Mouse (Mus musculus): ENCODE data around the gene Clasrp. TPM values are rescaled to one million over a fixed set of nuclear protein-coding genes. Genes with fewer than 3 reads are reported as not detected.

Clasrp gene
- total RNA-seq (2014; fragmentation: Nextera tagmentation), result 44.9 and 53.1 TPM in 2 replicates
- total RNA-seq (2017), result 33.9 and 48.3 TPM in 2 replicates

DNA sequence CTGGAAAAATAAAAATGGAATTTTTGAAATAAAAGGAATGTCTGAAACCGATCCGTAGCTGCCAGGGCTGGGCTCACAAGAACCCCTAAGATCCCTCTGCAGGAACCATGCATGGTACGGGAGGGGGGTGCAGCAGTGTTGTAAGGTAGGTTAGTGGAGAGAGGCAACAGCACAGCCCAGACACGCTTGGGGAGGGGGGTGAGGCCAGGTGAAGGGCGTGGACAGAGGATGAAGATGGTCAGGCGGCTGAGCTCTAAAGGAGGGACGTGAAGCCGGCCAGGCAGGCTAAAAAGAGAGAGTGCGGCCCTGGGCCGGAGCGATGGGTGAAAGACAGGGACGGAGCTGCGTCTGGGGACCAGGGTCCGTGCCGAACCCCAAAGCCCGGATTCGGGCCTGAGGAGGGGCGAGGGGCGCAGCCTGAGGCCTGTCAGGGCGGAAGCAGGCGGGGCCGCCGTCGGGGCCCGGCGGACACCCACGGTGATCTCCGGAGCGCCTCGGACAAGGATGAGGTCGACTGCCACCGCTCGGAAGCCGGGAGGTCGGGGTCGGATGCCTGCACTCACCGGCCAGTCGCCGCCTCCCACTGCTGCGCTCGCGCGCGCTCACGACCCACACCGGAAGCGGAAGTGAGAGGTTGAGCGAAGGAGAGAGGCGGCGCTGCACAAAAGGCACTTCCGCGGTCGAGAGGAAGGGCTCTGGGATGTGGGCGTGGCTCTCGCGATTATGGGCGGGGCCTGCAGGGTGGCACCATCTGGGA, at the start of gene Clasrp:
TSS of gene Clasrp (minus strand) at position 638 of the 757 bp plus-strand sequence.
- ATAC-seq (replicated peaks; ENCODE audit: low FRiP score, low TSS enrichment, poor library complexity, severe bottlenecking), result peak; percentile 98

DNA sequence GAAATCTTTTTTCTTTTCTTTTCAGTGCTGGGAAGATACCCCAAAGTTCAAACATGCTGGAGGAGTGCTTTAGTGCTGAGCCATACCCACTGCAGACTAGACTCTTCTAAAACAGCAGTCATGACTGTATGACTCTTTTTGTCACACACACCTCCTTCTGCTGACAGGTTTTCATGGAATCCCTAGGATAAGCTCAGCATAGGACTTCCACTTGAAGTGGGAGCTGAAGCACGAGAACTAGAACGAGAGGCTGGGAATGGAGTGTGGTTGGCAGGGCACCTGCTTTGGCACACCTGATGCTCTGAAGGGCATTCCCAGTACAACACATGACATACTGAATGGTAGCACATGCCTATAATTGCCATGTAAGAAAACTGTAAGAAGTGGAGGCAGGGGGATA, 48.3 kb upstream of the Clasrp start:
- no peak for ATAC-seq (replicated peaks; ENCODE audit: low FRiP score, low TSS enrichment, poor library complexity, severe bottlenecking)

DNA sequence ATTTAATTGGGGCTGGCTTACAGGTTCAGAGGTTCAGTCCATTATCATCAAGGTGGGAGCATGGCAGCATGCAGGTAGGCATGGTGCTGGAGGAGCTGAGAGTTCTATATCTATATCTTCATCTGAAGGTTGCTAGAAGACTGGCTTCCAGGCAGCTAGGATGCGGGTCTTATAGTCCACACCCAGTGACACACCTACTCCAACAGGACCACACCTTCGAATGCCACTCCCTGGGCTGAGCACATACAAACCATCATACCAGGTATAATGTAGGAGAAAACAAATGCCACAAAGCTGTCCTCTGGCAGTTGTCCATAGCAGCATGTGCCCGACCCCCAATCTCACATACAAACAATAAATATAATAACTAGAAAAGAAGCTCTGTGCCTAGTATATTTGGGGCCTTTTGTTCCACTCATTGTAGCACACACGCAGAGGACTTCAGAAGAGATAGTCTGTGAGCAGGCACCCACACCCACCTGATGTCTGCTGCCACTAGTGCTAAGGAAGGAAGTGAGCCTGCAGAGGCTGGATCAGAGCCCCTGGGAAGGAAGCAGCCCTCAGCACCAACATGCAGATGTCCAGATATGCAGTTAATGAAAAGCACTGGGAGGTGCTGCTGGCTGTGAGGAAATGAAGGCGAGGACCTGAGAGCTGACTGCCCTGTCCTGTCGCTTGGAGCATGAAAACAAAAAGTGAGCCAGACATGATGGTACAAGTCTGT, 46.9 kb upstream of the Clasrp start:
- ATAC-seq (replicated peaks; ENCODE audit: low FRiP score, low TSS enrichment, poor library complexity, severe bottlenecking), result 0 out of 2 replicates have a peak, but pooled peaks have one; percentile 10

DNA sequence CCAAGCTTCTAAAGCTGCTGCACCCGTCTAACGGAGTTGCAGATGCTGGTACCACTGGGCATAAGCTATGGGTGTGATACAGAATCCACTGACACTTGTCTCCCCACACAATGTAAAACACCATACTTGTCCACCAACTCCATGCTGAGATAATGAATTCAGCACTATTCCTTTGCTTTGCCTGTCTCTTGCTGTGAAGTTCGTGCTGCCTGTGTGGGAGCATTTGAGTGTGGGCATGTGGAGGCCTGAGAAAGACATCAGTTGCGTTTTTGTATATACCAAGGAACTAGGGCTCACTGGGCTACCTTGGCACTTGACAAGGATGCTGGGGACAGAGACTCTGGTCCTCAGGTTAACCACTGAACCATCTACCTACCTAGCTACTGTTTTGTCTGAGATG, 36.9 kb upstream of the Clasrp start:
- ATAC-seq (replicated peaks; ENCODE audit: low FRiP score, low TSS enrichment, poor library complexity, severe bottlenecking), result no peak

DNA sequence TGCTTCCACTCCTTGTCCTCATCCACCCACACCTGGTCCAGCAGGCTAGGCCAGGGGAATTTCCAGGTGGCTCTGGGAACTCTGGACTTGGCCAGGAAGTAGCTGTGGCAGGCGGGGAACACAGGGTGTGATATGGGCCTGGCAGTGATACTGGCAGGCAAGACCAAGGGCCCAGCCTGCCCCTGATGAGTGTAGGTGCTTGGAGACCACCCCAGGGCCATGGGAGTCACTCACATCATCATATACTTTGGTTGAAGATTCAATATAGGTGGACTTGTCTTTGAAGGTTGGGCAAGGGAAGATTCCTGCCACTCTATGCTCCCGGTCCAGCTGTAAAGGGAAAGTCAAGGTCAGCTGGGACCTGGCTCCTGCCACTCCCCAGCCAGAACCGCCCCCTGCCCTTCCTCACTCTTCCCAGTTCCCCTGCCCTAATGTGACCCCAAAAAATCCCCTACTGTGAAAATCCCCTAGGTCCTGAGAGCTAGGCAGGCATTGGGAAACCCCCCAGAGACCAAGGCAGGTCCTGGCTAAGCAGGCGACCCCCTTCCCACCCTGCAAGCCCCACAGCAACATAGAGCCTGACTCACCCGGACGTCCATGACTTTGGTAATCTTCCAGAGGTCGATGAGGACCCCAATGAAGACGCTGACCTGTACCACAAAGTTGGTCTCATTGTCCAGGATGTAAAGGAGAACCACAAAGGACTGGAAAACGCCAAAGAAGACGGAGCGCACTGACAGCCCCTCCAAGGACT, 31.0 kb upstream of the Clasrp start:
- no peak for ATAC-seq (replicated peaks; ENCODE audit: low FRiP score, low TSS enrichment, poor library complexity, severe bottlenecking)

DNA sequence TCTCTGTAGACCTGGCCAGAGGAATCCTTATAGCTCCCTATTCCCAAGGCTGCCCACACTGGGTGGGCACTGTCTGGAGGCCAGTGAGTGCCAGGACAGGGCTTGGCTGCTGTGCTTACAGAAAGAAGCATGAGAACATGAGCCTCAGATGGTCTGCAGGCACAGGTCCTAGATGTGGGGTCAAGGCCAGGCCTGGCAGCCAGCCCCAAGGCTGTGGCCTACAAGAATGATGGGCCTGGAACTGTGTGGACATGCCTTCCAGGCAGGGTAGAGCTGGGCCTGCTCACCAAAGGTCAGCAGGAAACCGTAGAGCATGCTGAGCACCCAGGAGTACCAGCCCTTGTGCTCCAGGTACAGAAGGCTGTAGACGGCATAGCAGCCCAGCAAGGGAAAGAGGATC, 30.3 kb upstream of the Clasrp start:
- ATAC-seq (replicated peaks; ENCODE audit: low FRiP score, low TSS enrichment, poor library complexity, severe bottlenecking), result no peak

DNA sequence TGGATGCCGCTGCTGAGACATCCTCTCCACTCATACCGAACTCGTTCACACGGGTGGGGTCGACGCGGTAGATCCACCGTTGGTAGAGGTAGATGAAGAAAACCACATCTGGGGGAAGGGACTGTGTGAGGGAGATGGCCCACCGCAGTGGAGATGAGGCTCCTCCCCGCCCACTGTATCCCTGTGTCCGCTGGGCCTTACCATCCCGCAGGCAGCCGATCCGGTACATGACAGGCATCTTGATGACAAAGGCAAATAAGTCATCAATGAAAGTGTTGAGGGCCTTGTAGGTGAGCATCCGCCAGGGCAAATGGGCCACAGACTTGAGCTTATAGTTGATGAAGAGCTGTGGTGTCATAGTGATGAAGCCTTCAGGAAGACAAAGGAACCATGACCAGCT, 29.6 kb upstream of the Clasrp start:
- ATAC-seq (replicated peaks; ENCODE audit: low FRiP score, low TSS enrichment, poor library complexity, severe bottlenecking), result no peak

DNA sequence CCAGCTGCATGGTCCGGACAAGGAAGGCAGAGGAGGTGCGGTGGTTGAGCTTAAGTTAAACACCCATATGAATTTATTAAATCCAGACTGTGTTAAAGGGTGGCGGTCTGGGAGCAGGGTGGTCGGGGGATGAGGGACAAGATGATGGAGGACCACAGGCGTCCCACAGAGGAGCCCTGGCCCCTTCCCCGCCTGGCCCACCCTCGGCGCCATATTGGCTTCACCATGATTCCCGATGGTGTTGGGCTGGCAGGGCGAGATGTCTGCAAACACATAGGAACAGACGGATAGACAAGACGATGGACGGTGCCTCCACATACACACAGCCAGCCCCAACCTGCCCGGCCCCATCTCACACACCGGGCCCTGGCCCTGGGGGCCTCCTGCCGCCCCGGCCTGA, 28.9 kb upstream of the Clasrp start:
- ATAC-seq (replicated peaks; ENCODE audit: low FRiP score, low TSS enrichment, poor library complexity, severe bottlenecking), result no peak

DNA sequence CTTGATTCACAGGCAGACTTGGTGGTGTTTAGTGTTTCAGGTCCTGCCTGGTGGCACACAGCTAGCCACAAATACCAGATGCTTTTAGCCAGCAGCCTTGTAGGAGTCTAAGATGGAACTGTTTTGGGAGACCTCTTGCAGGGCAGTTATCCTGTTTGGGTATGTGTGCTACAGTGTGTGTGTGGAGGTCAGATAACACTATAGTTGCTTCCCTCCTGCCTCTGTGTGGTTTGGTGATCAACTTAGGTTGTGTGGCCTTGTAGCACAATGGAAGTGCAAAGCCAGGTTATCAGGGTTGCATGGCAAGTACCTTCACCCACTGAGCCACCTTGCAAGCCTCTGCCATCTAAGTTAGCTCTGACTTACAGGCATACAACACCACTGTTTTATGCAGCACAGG, 28.4 kb upstream of the Clasrp start:
- peak; percentile 59 for ATAC-seq (replicated peaks; ENCODE audit: low FRiP score, low TSS enrichment, poor library complexity, severe bottlenecking)

DNA sequence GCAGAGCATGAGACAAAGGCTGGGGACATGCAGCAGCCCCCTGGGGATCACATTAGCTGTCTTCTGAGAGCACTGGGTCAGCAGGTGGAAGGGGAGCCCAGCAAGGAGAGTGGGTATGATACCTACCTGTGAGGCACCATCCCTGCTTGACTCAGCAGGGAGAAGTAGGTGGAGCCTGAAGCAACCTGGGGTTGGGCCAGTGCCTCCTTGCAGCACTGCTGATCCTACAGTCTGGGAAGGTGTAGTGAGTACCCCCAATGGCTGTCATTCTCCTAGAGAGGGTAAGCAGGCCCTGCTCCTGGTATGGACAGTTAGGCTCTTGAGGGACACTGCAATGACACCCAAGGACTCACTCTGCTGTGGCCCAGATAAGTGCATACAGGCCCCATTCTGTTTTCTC, 28.0 kb upstream of the Clasrp start:
- ATAC-seq (replicated peaks; ENCODE audit: low FRiP score, low TSS enrichment, poor library complexity, severe bottlenecking), result peak; percentile 6

DNA sequence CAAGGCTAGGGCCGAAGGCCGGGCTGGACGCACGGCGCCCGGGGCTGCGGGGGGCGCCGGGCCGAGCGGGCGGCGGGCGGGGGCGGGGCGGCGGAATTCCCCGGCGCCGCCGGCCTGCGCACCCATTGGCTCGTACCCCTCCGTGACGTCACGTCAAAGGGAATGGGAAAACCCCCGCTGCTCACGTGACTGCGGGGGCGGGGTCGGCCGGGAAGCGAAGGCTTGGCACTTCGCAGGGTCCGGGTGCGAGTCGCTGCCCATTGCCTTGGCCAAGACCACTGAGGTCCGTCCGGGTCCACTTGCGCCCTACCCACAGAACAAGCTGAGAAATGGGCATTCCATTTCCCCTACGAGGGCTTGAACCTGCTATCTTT, 25.1 kb upstream of the Clasrp start, which contains the start of gene Relb:
TSS of gene Relb (minus strand) at position 78 of the 374 bp plus-strand sequence.
- ATAC-seq (replicated peaks; ENCODE audit: low FRiP score, low TSS enrichment, poor library complexity, severe bottlenecking), result 0 out of 2 replicates have a peak, but pooled peaks have one; percentile 6

DNA sequence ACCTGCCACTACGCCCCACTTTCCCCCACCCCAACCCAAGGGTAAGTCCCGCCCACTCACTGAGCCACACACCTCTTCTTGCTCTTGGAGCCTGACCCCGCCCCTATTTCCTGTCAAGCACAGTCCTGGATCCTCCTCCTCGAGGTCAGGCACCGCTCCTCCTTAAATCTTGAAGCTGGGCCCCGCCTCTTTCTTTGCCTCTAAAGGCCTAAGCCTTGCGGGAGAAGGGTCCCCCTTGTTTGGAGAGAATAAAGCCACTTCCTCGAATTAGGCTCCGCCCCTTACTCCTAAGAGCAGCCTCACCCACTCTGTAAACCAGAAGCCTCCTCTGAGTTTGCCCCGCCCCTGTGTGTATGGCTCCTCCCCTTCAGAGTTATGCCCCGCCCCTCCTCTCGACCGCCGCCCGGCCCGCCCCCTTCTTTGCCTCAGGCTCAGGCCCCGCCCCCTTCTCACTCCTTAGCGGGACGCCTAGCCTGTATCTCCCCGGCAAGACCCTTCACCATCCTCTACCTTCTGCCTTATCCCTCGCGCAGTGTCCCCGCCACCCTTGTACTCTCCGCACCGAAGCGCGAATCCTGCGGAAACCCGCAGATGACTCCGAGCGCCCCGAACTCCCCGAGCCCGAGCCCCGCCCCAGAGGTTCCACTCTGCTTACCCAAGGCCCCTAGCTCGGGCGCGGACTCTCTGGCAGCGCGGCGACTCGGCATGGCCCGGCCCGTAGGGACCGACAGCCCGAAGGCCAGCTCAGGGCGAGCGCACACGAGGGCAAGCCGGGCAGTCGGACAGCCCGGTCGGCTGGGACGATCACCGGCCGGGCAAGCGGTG, 24.5 kb upstream of the Clasrp start:
- ATAC-seq (replicated peaks; ENCODE audit: low FRiP score, low TSS enrichment, poor library complexity, severe bottlenecking), result peak; percentile 80

DNA sequence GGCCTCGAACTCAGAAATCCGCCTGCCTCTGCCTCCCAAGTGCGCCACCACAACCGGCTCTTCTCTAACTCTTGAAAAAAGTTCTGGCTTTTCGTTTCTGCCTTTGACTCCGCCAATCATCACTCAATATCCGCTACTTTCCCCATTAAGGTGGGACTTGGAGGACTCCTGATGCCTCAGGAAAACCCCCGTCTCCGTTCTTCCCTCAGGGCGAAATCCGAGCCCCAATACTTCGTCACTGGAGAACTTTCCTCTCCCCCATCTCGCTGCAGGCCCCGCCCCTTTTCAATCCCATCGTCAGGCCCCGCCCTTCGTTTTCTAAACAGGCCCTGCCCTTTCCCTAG, 23.9 kb upstream of the Clasrp start:
- no peak for ATAC-seq (replicated peaks; ENCODE audit: low FRiP score, low TSS enrichment, poor library complexity, severe bottlenecking)

DNA sequence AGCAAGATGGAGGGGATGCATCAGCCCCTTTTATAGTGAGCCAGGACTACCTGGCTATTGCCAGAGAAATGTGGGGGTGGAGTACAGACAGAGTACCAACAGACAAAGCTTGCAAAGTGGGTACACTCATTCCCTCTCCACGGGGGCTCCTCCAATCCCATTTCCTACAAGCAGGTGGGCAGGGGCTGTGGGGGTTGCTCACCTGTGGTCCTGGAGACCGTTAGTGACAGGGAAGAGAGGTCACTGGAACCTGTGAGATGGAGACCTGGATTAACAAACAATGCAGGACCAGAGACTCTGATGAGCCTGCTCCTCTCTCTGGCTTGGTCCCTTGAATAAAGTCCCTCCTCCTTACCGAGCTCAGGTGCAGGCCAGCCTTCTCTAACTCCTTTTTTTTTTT, 23.4 kb upstream of the Clasrp start:
- no peak for ATAC-seq (replicated peaks; ENCODE audit: low FRiP score, low TSS enrichment, poor library complexity, severe bottlenecking)

DNA sequence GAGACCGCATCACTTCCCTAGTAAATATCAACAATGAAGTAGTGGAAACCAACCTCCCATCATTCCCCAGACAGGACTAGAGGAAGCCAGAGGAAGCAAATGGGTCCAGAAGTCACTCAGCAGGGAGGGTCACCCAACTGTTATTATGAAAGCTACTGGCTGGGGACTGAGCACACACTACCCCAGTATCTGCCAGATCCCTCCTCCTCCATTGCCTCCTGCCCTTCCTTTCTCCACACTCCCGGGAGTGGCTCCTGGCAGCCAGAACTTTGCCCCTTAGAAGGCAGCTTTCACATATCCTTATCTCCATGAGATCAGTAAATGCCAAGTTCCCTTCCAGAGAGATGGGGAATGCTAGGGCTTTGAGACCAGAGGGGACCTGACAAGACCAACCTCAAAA, 19.1 kb upstream of the Clasrp start:
- no peak for ATAC-seq (replicated peaks; ENCODE audit: low FRiP score, low TSS enrichment, poor library complexity, severe bottlenecking)

DNA sequence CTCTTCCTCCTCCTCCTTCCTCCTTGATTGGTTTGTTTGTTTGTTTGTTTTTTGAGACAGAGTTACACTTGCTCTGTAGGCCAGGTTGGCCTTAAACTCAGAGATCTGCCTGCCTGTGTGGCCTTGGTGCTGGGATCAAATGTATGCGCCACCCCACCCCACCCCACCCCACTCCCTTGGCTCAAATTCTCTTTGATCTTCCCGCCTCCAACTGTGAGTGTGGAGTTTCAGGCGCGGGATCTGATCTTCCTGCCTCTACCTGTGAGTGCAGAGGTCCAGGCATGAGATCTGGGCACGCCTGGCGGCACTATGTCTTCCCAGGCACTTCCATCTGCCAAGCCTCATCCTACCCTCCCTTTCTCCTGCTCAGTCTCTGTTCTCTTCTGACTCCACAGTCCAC, 18.0 kb upstream of the Clasrp start:
- ATAC-seq (replicated peaks; ENCODE audit: low FRiP score, low TSS enrichment, poor library complexity, severe bottlenecking), result no peak

DNA sequence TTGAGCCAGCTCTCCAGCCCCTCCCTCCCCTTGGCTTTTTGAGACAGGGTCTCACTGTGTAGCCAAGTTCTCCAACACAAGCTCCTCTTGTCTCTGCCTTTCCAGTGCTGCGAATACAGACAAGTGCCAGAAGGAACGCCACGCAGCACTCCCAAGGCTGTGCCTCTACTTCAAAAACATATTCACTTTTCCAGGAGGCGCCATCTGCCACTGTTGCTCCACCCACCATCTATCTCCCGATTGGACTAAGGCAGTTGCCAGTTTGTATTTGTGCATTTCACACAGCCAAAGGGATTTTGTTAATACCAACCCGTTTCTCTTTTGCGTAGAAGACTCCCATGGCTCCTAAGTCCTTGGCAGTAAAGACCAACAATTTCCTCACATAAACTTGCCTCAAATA, 16.5 kb upstream of the Clasrp start:
- no peak for ATAC-seq (replicated peaks; ENCODE audit: low FRiP score, low TSS enrichment, poor library complexity, severe bottlenecking)

DNA sequence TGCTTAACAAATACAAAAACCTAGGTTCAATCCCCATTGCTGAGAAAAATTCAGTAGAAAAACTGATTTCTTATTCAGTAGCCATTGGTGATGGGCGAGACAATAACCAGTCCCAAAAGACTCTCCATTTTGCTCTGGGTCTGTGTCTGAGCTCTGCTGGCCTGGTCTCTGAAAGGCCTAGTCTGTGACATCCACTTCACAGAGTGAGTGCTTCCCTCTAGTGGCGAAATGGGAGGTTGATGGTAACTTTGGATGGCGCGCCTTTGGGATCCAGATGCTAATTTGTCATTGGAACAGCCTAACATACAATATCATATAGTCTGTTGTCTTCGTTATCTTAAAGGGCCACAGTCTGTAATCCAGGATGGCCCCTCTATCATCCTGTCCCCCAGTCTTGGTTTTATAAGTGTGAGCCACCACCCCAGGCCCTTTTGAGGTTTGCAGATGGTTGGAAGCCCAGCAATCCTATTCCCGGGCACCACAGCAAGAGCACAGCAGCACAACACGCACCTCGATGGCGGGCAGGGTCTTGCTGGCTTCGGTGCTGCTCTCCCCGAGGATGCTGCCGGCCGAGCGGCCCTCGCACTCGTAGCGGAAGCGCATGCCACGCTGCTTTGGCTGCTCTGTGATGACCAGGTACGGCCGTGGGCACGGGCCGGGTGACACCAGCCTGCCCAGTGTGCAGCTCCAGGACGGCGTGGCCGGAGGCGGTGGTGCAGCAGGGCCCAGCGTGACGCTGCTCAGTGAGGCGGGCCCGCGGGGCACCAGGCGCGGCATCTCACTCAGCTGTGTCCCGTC, 14.9 kb upstream of the Clasrp start:
- peak; percentile 90 for ATAC-seq (replicated peaks; ENCODE audit: low FRiP score, low TSS enrichment, poor library complexity, severe bottlenecking)
